Mouse (Mus musculus) thymus, adult 2 months (tissue): ENCODE data around the gene Zfp462.

Experiments used
- CTCF ChIP-seq: fragments of 200-500 bp; IDR thresholded peaks from 2 replicates; pipeline ENCODE4 v1.5.1; 2012; ENCODE audit warnings: mild to moderate bottlenecking, control low read depth, low read length, moderate library complexity, borderline replicate concordance; ENCODE audit not compliant: control insufficient read depth, poor library complexity, insufficient read depth; ENCODE audit errors: extremely low read depth
- POLR2A ChIP-seq: fragments of 200-500 bp; IDR thresholded peaks from 2 replicates; pipeline ENCODE4 v1.6.1; 2012; ENCODE audit warnings: mild to moderate bottlenecking, low read length, control low read depth, moderate library complexity; ENCODE audit not compliant: control insufficient read depth, poor library complexity, insufficient read depth; ENCODE audit errors: extremely low read depth

DNA sequence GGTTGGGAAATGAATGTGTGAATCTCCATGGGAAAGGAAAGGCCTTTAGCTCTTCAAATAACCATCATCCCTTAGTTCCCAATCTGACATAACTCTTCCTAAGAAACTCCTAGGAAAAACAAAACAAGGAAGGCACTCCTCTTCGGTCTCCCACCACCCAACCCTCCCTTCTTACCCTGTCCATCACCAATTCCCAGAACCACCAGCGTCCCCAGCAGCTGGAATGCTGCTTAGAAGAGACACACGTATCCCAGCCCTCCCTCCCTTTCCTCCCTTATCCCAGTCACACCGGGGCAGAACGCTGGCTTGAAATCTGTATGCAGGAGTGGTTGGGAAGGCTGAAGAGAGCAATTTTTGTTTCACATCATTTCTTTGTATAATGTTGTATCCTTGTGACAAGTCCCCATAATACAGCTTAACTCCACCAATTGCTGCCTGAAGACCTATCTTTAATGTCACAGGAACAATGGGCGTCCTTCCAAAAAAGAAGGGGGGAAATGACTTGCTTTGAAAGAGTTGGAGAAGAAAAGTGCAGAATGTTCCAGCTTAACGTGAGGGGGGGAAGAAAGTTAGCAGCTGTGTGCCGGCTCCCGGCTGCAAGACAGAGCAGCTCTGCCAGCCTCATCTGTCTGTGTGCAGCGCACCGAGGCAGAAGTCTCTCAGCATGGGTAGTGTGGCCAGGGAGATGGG, 180.3 kb downstream of the Zfp462 start:
- no peak for TF ChIP-seq CTCF
- no peak for TF ChIP-seq POLR2A
